Mouse (Mus musculus) limb, embryonic 14.5 days (tissue): ENCODE results near the gene Ap1b1. TPM values are rescaled to one million over a fixed set of nuclear protein-coding genes. Genes with fewer than 3 reads are reported as not detected.

Experiments used
- ATAC-seq: fragments of 200-750 bp; cut with Nextera tagmentation; 2 replicates; pipeline ENCODE4 v1.8.0; 2017; ENCODE audit warnings: low read depth, moderate number of reproducible peaks, moderate TSS enrichment; ENCODE audit not compliant: low FRiP score
- DNase-seq: peaks from one replicate; pipeline ENCODE4 v3.0.0-alpha.2; 2015; ENCODE audit warnings: low spot score
- H3K27ac ChIP-seq: fragments of 300-500 bp; sonication (generic); replicated peaks from 2 replicates; pipeline ENCODE4 v1.5.1; 2014; ENCODE audit warnings: low read depth, mild to moderate bottlenecking, low read length, moderate library complexity, mixed read lengths
- H3K27me3 ChIP-seq: fragments of 300-500 bp; sonication (generic); 2 replicates; pipeline ENCODE4 v1.6.1; 2014; ENCODE audit warnings: low read length, mixed read lengths; ENCODE audit not compliant: control insufficient read depth, insufficient read depth
- H3K36me3 ChIP-seq: fragments of 300-500 bp; sonication (generic); 2 replicates; pipeline ENCODE4 v1.6.1; 2014; ENCODE audit warnings: mild to moderate bottlenecking, low read length, moderate library complexity, mixed read lengths; ENCODE audit not compliant: control insufficient read depth, insufficient read depth
- H3K4me1 ChIP-seq: fragments of 300-500 bp; sonication (generic); 2 replicates; pipeline ENCODE4 v1.6.1; 2014; ENCODE audit warnings: antibody characterized with exemption, low read length, mixed read lengths; ENCODE audit not compliant: control insufficient read depth, insufficient read depth
- H3K4me2 ChIP-seq: fragments of 300-500 bp; sonication (generic); replicated peaks from 2 replicates; pipeline ENCODE4 v1.6.1; 2014; ENCODE audit warnings: low read depth, mild to moderate bottlenecking, low read length, moderate library complexity; ENCODE audit not compliant: severe bottlenecking
- H3K4me3 ChIP-seq: fragments of 300-500 bp; sonication (generic); replicated peaks from 2 replicates; pipeline ENCODE4 v1.5.1; 2014; ENCODE audit warnings: low read length
- H3K9ac ChIP-seq: fragments of 300-500 bp; sonication (generic); 2 replicates; pipeline ENCODE4 v1.6.1; 2014; ENCODE audit warnings: mild to moderate bottlenecking, low read depth, low read length, moderate library complexity; ENCODE audit not compliant: severe bottlenecking
- H3K9me3 ChIP-seq: fragments of 300-500 bp; sonication (generic); 2 replicates; pipeline ENCODE4 v1.6.1; 2016; ENCODE audit warnings: low read length; ENCODE audit not compliant: control insufficient read depth
- POLR2A ChIP-seq: fragments of 200-500 bp; IDR thresholded peaks from 2 replicates; pipeline ENCODE4 v1.8.0; 2012; ENCODE audit warnings: inconsistent platforms, mild to moderate bottlenecking, moderate library complexity, borderline replicate concordance; ENCODE audit not compliant: insufficient read depth, insufficient read length; ENCODE audit errors: extremely low read depth
- WGBS: fragments of 180-500 bp; shearing (Covaris S2); extraction: QIAGEN DNeasy Blood & Tissue Kit; methylation state at CpG from one replicate; pipeline ENCODE4 v1.1.7; 2014; 5-methylcytosine and 5-hydroxymethylcytosine counted together
- polyA plus RNA-seq, 2 experiments: library from polyadenylated mRNA; depleted of rRNA in 1 of 2; stranded (reverse) in 1 of 2; unstranded in 1 of 2; fragments of >200 nt; fragmentation: Nextera tagmentation in 1 of 2; extraction: Ambion mirVana in 1 of 2; gene quantifications; 2 replicates each; pipeline versions ENCODE4 v1.2.1 to v1.2.3; 2012 to 2014

The Ap1b1 gene
- polyA plus RNA-seq, 2 experiments, result 49.0 to 52.0 TPM

GRCm38 (mm10) chr11:4966888-4967287, 19.7 kb upstream of the Ap1b1 start:
- WGBS, result 56% methylated on average over 5 of the region's 5 CpGs
- no peak for TF ChIP-seq POLR2A
- Histone ChIP-seq H3K27me3 (no peaks in the 10 kb centered on the region), H3K4me2 (no peak overlapping the region), H3K36me3 (no peaks in the 10 kb centered on the region), H3K4me3 (no peak overlapping the region), H3K27ac (no peak overlapping the region), H3K9ac (no peak overlapping the region), H3K9me3 (no peaks in the 10 kb centered on the region), H3K4me1 (no peaks in the 10 kb centered on the region)
- no peak for DNase-seq
- no peak for ATAC-seq

DNA sequence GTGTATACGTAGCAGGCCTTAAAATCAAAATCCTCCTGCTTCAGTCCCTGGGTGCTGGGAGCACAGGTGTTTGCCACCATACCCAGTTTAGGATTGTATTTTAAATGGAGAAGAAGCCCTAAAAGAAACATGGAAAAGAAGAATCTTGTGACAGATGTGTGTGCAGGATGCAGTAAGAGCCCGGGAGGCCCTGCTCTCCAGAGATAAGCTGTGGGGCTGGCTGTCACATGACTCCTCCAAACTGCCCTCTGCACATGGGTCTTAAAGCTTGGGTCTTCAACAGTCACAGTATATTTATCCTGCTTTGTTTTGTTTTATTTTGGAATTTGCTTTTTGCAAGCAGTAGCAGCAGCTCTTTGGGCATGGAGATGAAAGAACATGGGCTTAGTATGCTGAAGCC, 19.1 kb upstream of the Ap1b1 start:
- no peak overlapping the region for H3K4me2 ChIP-seq
- H3K36me3 ChIP-seq, result no peaks in the 10 kb centered on the region
- H3K4me3 ChIP-seq, result no peak overlapping the region
- WGBS, result 38% methylated on average over 2 of the region's 2 CpGs
- H3K9ac ChIP-seq, result no peak overlapping the region
- no peaks in the 10 kb centered on the region for H3K4me1 ChIP-seq
- no peaks in the 10 kb centered on the region for H3K27me3 ChIP-seq
- no peak overlapping the region for H3K27ac ChIP-seq
- no peak for DNase-seq
- no peaks in the 10 kb centered on the region for H3K9me3 ChIP-seq
- TF ChIP-seq POLR2A, result no peak
- ATAC-seq, result no peak

- no peaks in the 10 kb centered on the region for H3K9me3 ChIP-seq
- no peak overlapping the region for H3K27ac ChIP-seq
- no peak overlapping the region for H3K9ac ChIP-seq
- DNase-seq, result no peak
- H3K4me3 ChIP-seq, result no peak overlapping the region
- no peak overlapping the region for H3K4me2 ChIP-seq
- no peaks in the 10 kb centered on the region for H3K36me3 ChIP-seq
- TF ChIP-seq POLR2A, result no peak
- WGBS, result 46% methylated on average over 10 of the region's 10 CpGs
- H3K4me1 ChIP-seq, result no peaks in the 10 kb centered on the region
- H3K27me3 ChIP-seq, result no peaks in the 10 kb centered on the region
- no peak for ATAC-seq
Observed at GRCm38 (mm10) chr11:4968376-4968775, 18.2 kb upstream of the Ap1b1 start.

GRCm38 (mm10) chr11:4972967-4973870, 13.4 kb upstream of the Ap1b1 start:
- Histone ChIP-seq H3K4me3 (no peak overlapping the region), H3K4me1 (no peaks in the 10 kb centered on the region), H3K9ac (no peak overlapping the region), H3K27me3 (no peaks in the 10 kb centered on the region), H3K27ac (no peak overlapping the region), H3K9me3 (no peaks in the 10 kb centered on the region), H3K36me3 (no peaks in the 10 kb centered on the region), H3K4me2 (no peak overlapping the region)
- WGBS, result 57% methylated on average over 13 of the region's 13 CpGs
- peak; percentile 57; the same call in 1 of the 2 replicates for ATAC-seq
- TF ChIP-seq POLR2A, result no peak
- peak; percentile 71 for DNase-seq

DNA sequence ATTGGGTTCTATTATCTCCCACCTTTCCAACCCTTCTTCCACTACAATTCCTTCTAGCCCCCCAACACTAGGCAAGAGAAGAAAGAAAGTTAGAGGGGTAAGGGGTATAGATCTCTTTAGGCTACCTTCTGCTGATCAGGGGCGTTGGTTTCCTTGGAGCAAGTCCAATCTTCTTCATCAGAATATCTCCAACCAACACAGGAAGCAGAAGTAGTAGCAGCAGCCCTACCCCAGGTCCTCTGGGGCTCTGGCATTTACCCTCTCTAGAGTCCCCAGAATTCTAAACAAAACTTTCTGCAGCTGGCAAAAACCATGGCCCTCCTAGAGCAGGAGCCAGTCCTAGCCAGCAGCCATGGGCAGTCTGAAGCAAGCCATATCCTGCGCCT, 12.8 kb upstream of the Ap1b1 start:
- H3K36me3 ChIP-seq, result no peaks in the 10 kb centered on the region
- H3K4me3 ChIP-seq, result no peak overlapping the region
- no peak overlapping the region for H3K27ac ChIP-seq
- H3K4me1 ChIP-seq, result no peaks in the 10 kb centered on the region
- no peak for DNase-seq
- TF ChIP-seq POLR2A, result no peak
- no peak overlapping the region for H3K9ac ChIP-seq
- H3K27me3 ChIP-seq, result no peaks in the 10 kb centered on the region
- 85% methylated on average over 2 of the region's 2 CpGs for whole genome bisulfite sequencing
- H3K9me3 ChIP-seq, result no peaks in the 10 kb centered on the region
- no peak overlapping the region for H3K4me2 ChIP-seq
- ATAC-seq, result no peak
